Mouse (Mus musculus): ENCODE measurements around the gene Fndc7.
"Not testable (repeated sequence)": the region's sequence is repeated elsewhere in the genome, so short reads cannot be mapped to it uniquely, and the experiment has no call there.

Fndc7 gene

DNA sequence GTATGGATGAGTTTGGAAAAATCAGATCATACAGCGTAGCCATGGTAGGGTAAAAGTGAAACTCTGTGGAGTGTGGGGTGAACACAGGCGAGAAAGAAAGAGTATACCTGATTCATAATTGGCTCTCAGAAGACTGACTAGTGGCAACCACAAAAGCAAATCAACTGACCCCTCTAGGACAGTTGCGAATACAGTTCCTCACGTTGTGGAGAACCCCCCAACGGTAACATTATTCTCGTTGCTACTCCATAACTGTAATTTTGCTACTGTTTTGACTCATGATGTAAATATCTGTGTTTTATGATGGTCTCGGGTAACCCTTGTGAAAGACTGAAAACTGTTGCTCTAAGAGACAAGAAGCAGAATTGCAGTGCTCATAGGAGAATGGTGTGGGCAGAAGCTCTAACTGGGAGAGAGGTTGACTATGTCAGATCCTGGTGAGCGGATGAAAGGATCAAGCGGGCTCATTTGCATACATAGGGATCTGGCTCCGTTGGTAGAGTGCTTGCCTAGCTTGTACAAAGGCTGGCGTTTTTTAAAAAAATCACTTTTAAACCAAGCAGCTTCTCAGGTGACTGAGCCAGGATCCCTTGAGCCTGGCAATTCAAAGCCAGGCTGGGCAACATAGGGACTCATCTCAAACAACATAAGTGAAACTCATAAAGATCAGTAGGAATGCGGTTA, 2.7 kb downstream of the Fndc7 start:
- DNase-seq: no peak

DNA sequence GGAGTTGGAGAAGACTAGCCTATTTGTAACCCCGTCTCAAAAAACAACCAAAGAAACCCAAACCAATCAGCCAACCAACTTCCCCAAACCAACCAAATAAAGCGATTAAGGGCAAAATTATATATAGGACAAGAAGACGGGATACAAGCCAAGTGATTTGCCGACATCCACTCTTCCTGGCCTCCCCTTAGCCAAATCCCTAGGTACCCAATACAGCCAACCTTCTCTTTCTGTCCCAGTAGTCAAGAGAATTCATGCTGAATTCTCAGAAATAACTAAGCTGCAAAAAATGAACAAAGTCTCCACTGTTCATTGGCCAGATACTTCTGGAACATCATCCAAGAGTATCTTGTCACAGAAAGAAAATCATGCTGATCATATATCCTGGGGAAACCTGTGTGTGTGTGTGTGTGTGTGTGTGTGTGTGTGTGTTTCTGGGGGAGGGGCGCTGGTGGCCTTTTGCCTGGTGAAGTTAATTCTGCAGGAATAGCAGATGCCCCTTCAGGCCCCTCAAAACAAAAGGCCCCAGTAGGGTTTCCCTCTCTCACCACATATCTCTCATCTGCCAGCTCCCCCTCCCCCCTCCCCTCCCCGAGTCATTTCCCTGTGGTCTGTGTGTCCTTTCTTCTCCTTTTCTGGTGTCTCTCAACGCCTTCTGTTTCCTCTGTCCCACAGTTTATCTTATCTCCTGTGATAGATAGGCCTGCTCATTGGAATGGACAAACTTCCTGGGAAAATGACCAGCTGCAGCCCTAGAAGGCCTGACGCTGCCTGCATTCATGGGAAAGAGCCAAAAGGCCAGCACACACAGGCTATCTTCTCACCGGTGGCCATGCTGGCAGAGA, 3.9 kb downstream of the Fndc7 start:
- DNase-seq: no peak

DNA sequence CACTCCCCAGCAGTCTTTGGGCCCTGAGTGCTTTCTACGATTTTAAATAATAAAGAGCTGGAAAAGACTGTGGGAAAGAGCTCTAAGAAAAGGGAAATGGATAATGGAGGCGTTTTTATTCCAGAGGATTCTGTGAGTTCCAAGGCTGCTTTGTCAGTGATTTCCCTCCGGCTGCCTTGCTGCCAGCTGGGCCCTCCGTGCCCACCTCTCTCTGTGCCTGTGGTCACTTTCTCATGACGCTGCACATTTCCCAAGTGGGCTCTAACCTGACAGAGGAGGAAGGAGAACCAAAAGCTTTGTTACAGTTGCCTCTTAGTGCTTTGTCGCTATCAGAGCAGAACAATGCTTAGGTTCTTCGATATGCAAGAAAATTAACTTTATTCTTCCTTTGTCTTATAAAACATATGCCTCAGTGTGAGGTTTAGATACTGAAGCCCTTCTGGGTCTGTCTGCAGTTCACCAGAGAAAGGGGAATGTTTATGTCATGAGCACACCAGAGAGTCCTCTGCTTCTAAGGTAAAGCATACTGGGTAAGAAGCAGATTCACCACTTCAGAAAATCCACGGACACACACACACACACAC, 5.0 kb downstream of the Fndc7 start:
- no peak for DNase-seq

DNA sequence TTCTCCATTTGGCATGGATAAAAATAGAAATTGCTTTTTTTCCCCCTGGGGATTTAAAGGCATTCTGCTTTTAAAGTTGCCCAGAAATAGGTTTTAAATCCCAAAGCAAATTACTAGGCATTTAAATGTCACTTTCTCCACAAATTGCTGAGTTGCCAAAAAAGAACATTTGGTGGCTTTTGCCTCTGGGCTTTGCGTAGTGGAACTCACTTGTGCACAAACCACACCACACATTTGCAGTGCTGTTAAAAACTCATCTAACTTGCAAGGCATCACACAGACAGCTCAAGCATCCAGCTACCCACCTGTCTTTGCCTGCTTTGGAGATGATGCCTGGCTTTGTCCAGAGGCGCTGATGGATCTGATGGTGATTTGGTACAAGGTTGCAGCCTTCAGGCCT, 6.7 kb downstream of the Fndc7 start:
- no peak for DNase-seq

DNA sequence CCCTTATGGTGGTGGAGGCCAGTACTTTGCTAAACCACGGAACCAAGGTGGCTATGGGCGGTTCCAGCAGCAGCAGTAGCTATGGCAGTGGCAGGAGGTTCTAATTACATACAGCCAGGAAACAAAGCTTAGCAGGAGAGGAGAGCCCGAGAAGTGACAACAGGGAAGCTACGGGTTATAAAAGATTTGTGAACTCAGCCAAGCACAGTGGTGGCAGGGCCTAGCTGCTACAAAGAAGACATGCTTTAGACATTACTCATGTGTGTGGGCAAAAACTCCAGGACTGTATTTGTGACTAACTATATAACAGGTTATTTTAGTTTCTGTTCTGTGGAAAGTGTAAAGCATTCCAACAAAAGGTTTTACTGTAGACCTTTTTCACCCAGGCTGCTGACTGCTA, 7.9 kb downstream of the Fndc7 start:
- DNase-seq: not testable (repeated sequence)

DNA sequence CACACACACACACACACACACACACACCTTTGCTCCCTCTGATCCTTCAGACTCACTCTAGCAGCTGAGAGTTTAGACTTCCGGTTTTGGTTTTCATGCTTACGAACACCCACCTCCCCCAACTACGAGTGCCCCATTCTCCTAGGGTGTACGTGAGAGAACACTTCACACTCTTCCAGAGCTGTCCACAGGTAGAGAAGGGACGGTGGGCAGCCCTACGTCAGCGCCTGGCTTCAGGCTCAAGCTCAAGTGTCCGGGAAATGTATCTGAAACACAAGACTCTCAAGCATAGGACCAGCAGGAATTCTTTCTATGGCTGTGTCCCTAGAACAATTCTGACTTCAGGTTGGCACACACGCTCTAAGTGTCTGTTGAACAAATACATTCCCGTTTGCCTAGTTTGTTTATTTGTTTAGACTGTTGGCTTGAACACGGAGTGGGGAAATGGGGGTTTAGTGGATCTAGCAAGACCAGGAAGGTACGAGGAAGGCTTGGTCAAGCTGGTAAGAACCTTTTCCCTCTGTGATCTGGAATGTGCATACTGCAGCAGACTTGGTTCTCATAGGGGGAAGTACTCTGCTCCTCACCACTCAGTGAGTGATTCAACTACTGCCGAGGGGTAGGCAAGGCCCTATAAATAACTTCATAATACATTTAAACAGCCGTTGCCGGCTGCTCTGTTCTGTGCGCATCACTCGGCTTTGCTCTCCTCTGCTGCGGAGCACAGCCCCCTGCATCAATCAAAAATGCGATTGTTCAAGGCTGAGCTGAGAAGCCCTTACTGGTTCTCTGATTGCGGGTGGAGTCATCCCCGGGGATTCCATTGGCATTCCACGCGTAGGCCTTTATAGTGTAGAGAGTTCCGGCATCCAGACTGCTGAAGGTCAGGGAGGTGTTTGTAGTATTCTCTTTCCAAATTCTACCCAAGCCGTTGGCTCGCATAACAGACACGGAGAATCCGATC, 9.0 kb downstream of the Fndc7 start:
- DNase-seq: no peak

DNA sequence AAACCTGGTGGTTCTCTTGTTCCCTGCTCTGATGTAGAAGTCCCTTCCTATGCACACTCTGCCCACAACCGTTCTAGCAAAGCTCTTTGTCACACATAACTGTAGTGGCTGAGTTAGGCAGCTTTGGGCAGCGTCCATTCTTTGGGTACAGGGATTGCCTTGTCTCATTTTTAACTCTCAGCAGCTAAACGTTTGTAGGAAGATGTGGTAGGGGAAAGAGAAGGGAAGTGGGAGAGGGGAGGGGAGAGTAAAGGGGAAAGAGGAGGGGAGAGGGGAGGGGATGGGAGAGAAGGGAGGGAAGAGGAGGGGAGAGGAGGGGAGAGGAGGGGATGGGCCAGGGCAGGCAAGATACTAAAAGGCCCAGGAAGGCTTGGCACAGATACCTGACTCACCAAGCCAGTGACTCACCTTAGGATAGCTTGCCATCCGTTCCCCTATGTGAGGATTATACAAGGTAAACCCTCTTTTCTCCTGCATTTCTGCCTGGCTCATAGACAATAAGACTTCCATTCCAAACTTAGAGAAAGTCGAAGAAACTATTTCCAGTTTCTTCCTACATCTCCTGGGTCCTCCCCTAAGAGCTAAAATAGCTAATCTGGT, 9.9 kb downstream of the Fndc7 start:
- DNase-seq: no peak

DNA sequence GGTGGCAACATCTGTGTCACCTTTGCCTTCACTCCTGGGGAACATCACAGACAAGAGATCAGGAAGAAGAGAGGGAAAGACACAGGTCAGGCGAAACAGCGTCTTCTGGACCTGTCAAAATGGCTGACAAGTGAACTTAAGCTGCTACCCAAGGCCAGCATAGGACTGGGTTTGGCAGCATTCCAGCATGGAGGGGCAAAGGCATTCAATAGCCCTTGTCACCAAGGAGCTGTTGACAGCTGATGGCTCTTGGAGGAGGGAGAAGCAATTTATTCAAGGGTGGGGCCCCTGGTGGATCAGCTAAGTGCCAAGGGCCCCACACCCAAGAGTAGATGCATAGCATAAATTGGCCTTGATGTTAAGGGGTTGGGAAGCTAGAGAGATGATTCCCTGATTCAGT, 10.7 kb downstream of the Fndc7 start:
- no peak for DNase-seq

DNA sequence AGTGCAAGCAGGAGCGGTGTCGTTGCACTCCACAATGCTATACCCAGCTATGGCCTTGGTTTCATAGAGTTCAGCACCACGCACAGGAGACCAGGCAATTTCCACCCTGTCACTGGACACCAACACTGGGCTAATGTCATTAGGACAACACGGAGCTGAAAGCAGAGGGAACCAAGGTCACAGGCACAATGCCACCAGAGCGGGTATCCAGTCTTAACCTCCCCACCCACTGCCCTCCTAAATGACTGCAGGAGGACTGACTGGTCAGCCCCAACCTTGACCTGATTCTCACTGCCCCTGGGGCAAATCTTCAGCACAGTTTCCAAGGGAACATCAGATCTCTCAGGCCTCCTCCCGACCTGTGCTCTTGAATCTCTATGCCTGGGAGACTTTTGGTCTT, 19.2 kb downstream of the Fndc7 start:
- DNase-seq: no peak

DNA sequence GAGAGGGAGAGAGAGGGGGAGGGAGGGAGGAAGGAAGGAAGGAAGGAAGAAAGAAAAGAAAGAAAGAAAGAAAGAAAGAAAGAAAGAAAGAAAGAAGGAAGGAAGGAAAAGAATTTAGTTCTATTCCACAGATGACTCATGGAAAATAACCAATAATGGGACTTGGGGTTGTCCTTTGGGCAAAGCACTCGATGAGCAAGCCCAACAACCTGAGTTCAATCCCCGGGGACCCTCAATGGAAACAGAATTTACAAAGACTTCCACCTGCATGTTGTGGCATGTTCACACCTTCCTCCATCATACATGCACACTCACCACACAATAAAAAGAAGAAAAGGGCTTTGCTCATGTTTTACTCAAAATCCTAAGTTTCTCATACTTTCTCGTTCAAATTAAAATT, 22.4 kb downstream of the Fndc7 start:
- DNase-seq: no peak

DNA sequence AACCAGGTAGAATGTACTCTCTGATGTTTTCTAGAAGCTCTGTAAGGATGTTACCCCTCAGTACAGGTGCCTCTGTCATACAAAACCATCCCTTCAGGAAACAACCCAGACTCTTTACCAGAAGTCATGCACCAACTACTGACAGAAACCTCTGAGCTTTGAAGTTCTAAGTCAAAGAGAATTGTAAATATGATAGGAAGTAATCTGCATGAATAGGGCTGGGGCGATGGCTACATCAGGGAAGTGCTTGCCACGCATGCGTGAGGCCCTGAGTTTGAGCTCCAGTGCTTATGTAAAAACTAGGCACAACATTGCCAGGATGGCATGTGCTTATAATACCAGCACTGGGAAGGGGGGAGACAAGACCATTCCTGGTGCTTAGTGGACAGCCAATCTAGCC, 24.1 kb downstream of the Fndc7 start:
- DNase-seq: no peak

DNA sequence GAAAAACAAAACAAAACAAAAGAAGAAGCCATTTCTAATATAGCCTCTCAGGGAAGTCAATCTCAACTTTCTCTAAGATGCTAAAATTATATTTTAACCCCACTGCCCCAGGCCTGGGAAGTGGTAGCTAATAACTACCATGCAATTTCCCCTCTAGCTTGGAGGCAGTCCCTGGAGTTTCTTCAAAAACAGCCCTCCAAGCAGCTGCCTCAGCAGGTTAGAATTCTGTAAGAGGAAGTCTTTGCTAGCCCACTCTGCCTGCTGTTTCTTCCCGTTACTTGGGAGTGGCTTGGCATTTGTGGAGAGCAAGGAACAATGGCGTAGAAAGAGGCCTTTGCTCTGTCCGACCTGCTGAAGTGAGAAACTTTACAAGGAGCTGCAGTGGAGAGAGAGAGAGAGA, 24.7 kb downstream of the Fndc7 start:
- DNase-seq: no peak

DNA sequence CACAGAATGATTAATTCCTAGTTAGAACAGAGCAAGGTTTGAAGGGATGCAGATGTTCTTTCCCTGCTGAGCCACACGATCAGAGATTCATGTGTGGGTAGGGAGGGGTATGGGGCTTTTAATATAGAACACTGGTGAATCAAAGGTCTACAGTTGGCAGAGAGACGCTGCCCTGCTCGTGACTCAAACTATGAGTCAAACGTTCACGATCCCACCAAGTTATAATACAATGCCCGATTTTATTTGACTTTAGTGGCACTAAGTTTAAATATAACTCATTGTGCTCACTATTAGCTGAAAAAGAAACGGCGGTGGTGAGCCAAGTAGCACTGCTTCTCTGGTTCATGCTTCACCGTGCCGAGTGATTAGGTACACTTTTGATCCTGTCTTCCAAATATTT, 26.7 kb downstream of the Fndc7 start:
- DNase-seq: no peak

DNA sequence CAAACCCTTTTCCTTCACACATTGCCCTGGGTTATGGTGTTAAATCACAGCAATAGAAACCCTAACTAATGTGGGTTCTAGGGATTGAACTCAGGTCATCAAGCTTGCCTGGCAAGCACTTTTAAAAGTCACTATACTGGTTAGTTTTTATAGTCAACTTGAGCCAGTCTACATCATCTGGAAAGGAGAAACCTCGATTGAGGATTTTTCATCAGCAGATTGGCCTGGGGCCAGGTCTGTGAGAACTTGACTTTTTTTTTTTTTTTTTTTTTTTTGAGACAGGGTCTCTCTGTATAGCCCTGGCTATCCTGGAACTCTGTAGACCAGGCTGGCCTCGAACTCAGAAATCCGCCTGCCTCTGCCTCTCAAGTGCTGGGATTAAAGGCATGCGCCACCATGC, 27.5 kb downstream of the Fndc7 start:
- DNase-seq: not testable (repeated sequence)

DNA sequence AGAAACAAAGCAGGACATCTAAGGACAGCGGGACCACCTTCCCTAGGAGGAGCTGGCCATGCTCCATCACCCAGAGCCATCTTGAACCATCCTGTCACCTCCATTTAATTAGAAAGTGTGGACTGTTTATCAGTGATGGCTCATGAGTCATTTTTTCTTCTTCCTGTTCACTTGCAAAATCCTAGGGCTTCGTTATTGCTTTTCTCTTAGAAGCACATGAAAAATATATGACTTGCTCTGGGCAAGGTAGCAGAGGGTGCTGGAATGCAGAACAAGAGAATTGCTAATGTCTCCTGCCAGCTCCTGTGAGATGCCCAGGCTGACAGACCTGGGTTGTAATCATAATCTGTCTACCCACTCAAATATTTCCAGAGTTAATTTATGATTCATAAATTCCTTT, 29.0 kb downstream of the Fndc7 start:
- DNase-seq: no peak

DNA sequence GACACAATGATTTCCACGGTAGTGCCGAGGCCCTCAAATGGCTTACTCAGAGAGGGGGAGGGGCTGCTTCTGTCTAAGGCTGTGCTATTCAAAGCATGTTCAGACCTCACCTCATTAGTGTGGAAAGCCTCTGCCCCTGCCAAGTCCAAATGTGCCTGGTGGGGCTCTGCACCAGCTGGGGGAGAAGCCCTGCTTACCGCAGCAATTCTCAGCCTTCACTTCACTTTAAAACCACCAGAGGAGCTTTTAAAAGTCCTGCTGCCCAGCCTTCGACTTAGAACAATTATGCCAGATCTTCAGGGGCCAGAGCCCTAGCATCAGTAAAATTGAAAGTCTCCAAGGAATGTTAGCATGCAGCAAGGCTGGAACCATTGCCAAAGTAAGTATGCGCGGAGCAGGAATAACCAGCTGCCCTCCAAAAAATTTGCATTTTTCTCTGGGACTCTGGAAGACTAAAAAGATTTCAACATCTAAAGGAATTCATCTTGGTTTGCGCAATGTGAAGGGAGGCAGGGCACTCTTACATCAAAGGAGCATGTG, 31.5 kb downstream of the Fndc7 start:
- no peak for DNase-seq

DNA sequence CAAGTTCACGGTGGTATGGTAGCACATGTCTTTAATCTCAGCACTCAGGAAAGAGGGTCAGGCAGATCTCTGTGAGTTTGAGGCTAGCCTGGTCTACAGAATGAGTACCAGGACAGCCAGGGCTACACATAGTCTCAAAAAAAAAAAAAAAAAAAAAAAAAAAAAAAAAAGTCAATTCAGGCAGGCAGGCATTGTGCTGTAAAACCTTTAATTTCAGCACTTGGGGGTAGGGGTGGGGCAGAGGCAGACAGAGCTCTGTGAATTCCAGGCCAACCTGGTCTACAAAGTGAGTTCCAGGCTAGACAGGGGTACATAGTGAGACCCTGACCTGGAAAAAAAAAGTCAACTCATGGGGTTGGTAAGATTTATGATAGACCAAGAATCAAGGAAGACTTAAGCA, 32.1 kb downstream of the Fndc7 start:
- DNase-seq: no peak

DNA sequence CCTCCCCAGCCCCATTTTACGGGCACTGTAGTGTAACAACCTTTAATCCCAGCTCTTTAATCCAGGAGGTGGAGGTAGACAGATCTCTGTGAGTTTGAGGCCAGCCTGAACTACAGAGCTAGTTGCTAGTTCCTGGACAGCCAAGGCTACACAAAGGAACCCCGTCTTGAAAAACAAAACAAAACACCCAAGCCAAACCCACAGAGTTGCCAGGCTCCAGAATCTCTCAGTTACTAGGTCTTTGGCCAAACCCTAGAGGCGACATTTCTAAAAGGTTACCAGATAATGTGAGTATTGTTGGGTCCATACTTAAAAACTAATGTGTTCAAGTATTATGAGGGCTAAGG, 32.7 kb downstream of the Fndc7 start:
- DNase-seq: no peak

DNA sequence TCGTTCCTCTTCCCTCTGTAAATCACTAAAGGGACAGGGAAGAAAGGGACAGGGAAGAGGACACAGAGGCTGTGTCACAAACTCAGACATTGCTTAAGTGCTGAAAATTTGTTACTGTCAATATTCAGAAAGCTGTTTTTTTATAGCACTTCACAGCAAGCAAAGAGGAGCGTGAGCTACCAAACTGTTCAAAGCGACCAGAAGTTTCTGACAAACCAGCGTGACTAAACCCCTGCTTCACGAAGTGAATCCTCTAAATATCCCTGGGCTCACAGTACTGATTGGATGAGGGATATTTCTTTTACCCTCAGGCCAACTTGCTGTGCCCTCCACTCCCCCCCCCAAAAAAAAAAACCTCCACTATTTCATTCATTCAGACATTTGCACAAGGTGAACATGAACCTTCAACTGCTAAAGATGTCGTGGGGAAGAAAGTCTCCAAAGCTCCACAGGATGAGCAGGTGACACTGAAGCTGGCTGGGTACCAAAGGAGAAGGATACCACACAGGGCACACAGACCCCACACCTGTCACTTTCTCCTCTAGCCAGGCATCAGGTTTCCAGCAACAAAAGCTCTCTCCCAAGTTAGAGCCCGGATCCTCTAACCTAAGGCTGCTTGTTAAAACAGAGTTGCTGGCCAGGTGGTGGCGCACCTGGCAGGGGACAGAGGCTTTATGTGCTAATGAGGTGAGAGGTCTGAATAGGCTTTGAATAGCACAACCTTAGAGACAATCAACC, 33.3 kb downstream of the Fndc7 start:
- DNase-seq: peak; percentile 59 to 78

DNA sequence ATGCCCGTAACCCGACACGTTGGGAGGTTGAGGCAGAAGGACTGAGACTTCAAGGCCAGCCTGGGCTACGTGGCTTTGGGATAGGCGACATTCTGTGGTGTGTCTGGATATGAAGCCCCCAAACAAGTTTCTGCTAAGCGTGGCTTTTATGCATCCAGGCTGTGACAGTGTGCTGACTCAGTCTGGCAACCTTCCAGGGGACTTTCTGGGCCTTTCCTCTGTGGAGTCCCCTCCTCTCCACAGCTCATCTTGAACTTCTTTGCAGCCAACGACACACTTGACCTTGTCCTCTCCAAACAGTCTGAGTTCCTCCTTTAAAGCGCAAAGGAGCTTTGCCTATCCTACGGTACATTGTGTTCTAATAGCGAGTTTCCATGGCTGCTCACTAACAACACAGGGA, 33.9 kb downstream of the Fndc7 start:
- peak in 1 of 2 experiments; percentile 23 for DNase-seq

DNA sequence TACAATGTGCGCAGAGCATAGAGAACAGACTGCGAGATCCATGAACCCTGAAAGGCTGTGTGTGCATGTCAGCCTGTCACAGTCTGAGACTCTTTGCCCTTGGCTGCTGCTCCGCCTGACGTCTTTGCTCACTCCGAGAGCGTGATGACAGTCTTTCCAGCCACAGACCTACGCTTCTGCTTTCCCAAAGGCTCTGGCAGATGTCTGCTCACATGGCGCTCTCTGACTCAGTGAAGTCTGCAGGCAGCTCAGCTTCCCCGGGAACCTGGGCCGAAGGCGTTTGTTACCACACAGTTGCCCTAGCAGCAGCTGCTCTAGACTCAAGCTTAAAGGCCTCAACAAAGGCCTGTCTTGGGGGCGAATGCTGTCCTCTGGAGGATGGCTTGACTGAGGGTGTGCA, 34.4 kb downstream of the Fndc7 start:
- peak; percentile 34 to 46 for DNase-seq

DNA sequence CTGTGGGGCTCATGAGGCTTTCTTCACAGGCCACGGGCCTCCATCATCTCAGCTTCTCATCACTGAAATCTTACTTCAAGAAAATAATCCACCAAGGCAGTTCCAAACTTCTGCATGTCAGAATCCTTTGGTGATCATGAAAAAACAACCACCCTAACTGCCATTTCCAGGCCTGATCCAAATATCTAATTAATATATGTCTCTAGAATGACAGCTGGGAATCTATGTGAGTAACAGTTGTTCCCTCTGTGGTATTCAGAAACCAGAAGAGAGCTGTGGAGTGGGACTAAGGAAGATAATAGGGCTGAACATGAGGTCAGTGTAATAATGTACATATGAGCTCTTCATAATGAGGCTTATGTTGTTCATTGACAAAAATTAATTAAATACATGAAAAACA, 36.5 kb downstream of the Fndc7 start:
- DNase-seq: no peak
